Mouse (Mus musculus) MEL (cell line): ENCODE results near the gene Fa2h. TPM values are rescaled to one million over a fixed set of nuclear protein-coding genes. Genes with fewer than 3 reads are reported as not detected.

Source experiments
- DNase-seq: peaks from one replicate; pipeline ENCODE4 v3.0.0; 2011; ENCODE audit warnings: low read depth, low spot score
- H3K27ac ChIP-seq: 2 replicates; pipeline ENCODE4 v1.5.1; 2012; ENCODE audit warnings: low read depth, mild to moderate bottlenecking, control low read depth, low read length, moderate library complexity; ENCODE audit not compliant: control insufficient read depth
- H3K27me3 ChIP-seq, 2 experiments: fragments of 150-350 bp in 1 of 2; sonication (generic) in 1 of 2; 2 replicates each; pipeline ENCODE4 v1.6.1; 2012; ENCODE audit warnings: low read length in 2 of 2, mild to moderate bottlenecking in 2 of 2, improper control_type of control experiment in 1 of 2, moderate library complexity in 1 of 2; ENCODE audit not compliant: insufficient read depth in 2 of 2, control insufficient read depth in 1 of 2
- H3K36me3 ChIP-seq, 2 experiments: 2 replicates each; pipeline ENCODE4 v1.6.1; 2012 to 2014; ENCODE audit warnings: low read length in 2 of 2, improper control_type of control experiment in 1 of 2, inconsistent platforms in 1 of 2, mild to moderate bottlenecking in 1 of 2; ENCODE audit not compliant: insufficient read depth in 2 of 2, control insufficient read depth in 1 of 2
- H3K4me1 ChIP-seq, 2 experiments: fragments of 150-350 bp in 1 of 2; sonication (generic) in 1 of 2; 2 replicates each; pipeline ENCODE4 v1.6.1; 2012; ENCODE audit warnings: low read length in 2 of 2, improper control_type of control experiment in 1 of 2, mild to moderate bottlenecking in 1 of 2; ENCODE audit not compliant: insufficient read depth in 2 of 2, control insufficient read depth in 1 of 2
- H3K4me3 ChIP-seq, 2 experiments: fragments of 150-350 bp in 1 of 2; sonication (generic) in 1 of 2; 2 replicates each; pipeline ENCODE4 v1.5.1; 2012; ENCODE audit warnings: low read depth in 2 of 2, low read length in 2 of 2, mild to moderate bottlenecking in 2 of 2, moderate library complexity in 2 of 2, control low read depth in 1 of 2, improper control_type of control experiment in 1 of 2; ENCODE audit not compliant: control insufficient read depth in 1 of 2, insufficient read depth in 1 of 2
- H3K79me2 ChIP-seq: 2 replicates; pipeline ENCODE4 v1.6.1; 2012; ENCODE audit warnings: mild to moderate bottlenecking, low read length, moderate library complexity; ENCODE audit not compliant: control insufficient read depth, poor library complexity, insufficient read depth
- H3K9ac ChIP-seq: 2 replicates; pipeline ENCODE4 v1.6.1; 2012; ENCODE audit warnings: low read depth, mild to moderate bottlenecking, control low read depth, low read length, moderate library complexity; ENCODE audit not compliant: control insufficient read depth, poor library complexity, severe bottlenecking
- H3K9me3 ChIP-seq: fragments of 150-350 bp; sonication (generic); replicated peaks from 2 replicates; pipeline ENCODE4 v1.6.1; 2012; ENCODE audit warnings: mild to moderate bottlenecking, low read length, improper control_type of control experiment, moderate library complexity; ENCODE audit not compliant: insufficient read depth
- BHLHE40 ChIP-seq: IDR thresholded peaks from 2 replicates; pipeline ENCODE4 v1.6.1; 2012; ENCODE audit warnings: low read depth, mild to moderate bottlenecking, inconsistent platforms, low read length, improper control_type of control experiment, borderline replicate concordance
- CHD1 ChIP-seq: IDR thresholded peaks from 2 replicates; pipeline ENCODE4 v1.6.1; 2012; ENCODE audit warnings: low read depth, mild to moderate bottlenecking, inconsistent platforms, low read length, improper control_type of control experiment
- E2F4 ChIP-seq: IDR thresholded peaks from 2 replicates; pipeline ENCODE4 v1.6.1; 2011; ENCODE audit warnings: low read depth, low read length, improper control_type of control experiment, borderline replicate concordance
- ELF1 ChIP-seq: IDR thresholded peaks from 2 replicates; pipeline ENCODE4 v1.6.1; 2014; ENCODE audit warnings: low read depth, mild to moderate bottlenecking, inconsistent platforms, low read length, improper control_type of control experiment, moderate library complexity
- EP300 ChIP-seq, 2 experiments: IDR thresholded peaks; 2 replicates each; pipeline ENCODE4 v1.6.1; 2011; ENCODE audit warnings: improper control_type of control experiment in 2 of 2, low read length in 2 of 2, low read depth in 1 of 2, mild to moderate bottlenecking in 1 of 2
- ETS1 ChIP-seq: IDR thresholded peaks from 2 replicates; pipeline ENCODE4 v1.6.1; 2012; ENCODE audit warnings: low read depth, mild to moderate bottlenecking, inconsistent platforms, low read length, improper control_type of control experiment, moderate library complexity
- GATA1 ChIP-seq: IDR thresholded peaks from 2 replicates; pipeline ENCODE4 v1.6.1; 2011; ENCODE audit warnings: low read depth, low read length, improper control_type of control experiment
- HCFC1 ChIP-seq: IDR thresholded peaks from 2 replicates; pipeline ENCODE4 v1.6.1; 2012; ENCODE audit warnings: low read depth, mild to moderate bottlenecking, inconsistent platforms, low read length, improper control_type of control experiment, moderate library complexity
- JUND ChIP-seq: IDR thresholded peaks from 2 replicates; pipeline ENCODE4 v1.6.1; 2011; ENCODE audit warnings: low read depth, mild to moderate bottlenecking, improper control_type of control experiment, low read length
- MAFK ChIP-seq: IDR thresholded peaks from 2 replicates; pipeline ENCODE4 v1.6.1; 2011; ENCODE audit warnings: low read depth, mild to moderate bottlenecking, low read length, improper control_type of control experiment, borderline replicate concordance
- MAX ChIP-seq: IDR thresholded peaks from 2 replicates; pipeline ENCODE4 v1.6.1; 2011; ENCODE audit warnings: low read length, improper control_type of control experiment
- MXI1 ChIP-seq: IDR thresholded peaks from 2 replicates; pipeline ENCODE4 v1.6.1; 2011; ENCODE audit warnings: mild to moderate bottlenecking, low read depth, low read length, improper control_type of control experiment
- MYB ChIP-seq: IDR thresholded peaks from 2 replicates; pipeline ENCODE4 v1.6.1; 2011; ENCODE audit warnings: mild to moderate bottlenecking, low read depth, low read length, improper control_type of control experiment
- MYC ChIP-seq: IDR thresholded peaks from 2 replicates; pipeline ENCODE4 v1.6.1; 2011; ENCODE audit warnings: low read depth, mild to moderate bottlenecking, low read length, improper control_type of control experiment, moderate library complexity
- NELFE ChIP-seq: IDR thresholded peaks from 2 replicates; pipeline ENCODE4 v1.6.1; 2011; ENCODE audit warnings: low read depth, low read length, improper control_type of control experiment
- NRF1 ChIP-seq: IDR thresholded peaks from 2 replicates; pipeline ENCODE4 v1.6.1; 2014; ENCODE audit warnings: low read depth, mild to moderate bottlenecking, inconsistent platforms, low read length, improper control_type of control experiment, moderate library complexity; ENCODE audit not compliant: poor library complexity, insufficient read depth, severe bottlenecking
- POLR2A ChIP-seq, 2 experiments: IDR thresholded peaks; 2 replicates each; pipeline ENCODE4 v1.6.1; 2011 to 2012; ENCODE audit warnings: low read length in 2 of 2, mild to moderate bottlenecking in 2 of 2, control low read depth in 1 of 2, improper control_type of control experiment in 1 of 2, low read depth in 1 of 2, moderate library complexity in 1 of 2; ENCODE audit not compliant: control insufficient read depth in 1 of 2, insufficient read depth in 1 of 2, poor library complexity in 1 of 2
- POLR2AphosphoS2 ChIP-seq: IDR thresholded peaks from 2 replicates; pipeline ENCODE4 v1.6.1; 2011; ENCODE audit warnings: low read length, improper control_type of control experiment
- POLR2AphosphoS5 ChIP-seq: IDR thresholded peaks from 2 replicates; pipeline ENCODE4 v1.6.1; 2012; ENCODE audit warnings: low read depth, borderline replicate concordance, mild to moderate bottlenecking, inconsistent platforms, low read length, moderate library complexity, mixed read lengths
- RAD21 ChIP-seq: IDR thresholded peaks from 2 replicates; pipeline ENCODE4 v1.6.1; 2011; ENCODE audit warnings: mild to moderate bottlenecking, low read depth, low read length, improper control_type of control experiment
- RCOR1 ChIP-seq: IDR thresholded peaks from 2 replicates; pipeline ENCODE4 v1.6.1; 2012; ENCODE audit warnings: low read depth, mild to moderate bottlenecking, inconsistent platforms, low read length, improper control_type of control experiment
- SIN3A ChIP-seq: IDR thresholded peaks from 2 replicates; pipeline ENCODE4 v1.6.1; 2012; ENCODE audit warnings: low read length, improper control_type of control experiment, inconsistent platforms
- TAL1 ChIP-seq: IDR thresholded peaks from 2 replicates; pipeline ENCODE4 v1.6.1; 2012; ENCODE audit warnings: mild to moderate bottlenecking, inconsistent platforms, low read length, moderate library complexity, mixed read lengths
- TBP ChIP-seq: IDR thresholded peaks from 2 replicates; pipeline ENCODE4 v1.8.0; 2011; ENCODE audit warnings: low read depth, low read length, improper control_type of control experiment
- TCF12 ChIP-seq: IDR thresholded peaks from 2 replicates; pipeline ENCODE4 v1.6.1; 2014; ENCODE audit warnings: low read depth, mild to moderate bottlenecking, inconsistent platforms, low read length, improper control_type of control experiment, moderate library complexity
- ZC3H11A ChIP-seq: IDR thresholded peaks from 2 replicates; pipeline ENCODE4 v1.6.1; 2012; ENCODE audit warnings: low read depth, mild to moderate bottlenecking, inconsistent platforms, low read length, improper control_type of control experiment
- ZKSCAN1 ChIP-seq: IDR thresholded peaks from 2 replicates; pipeline ENCODE4 v1.6.1; 2012; ENCODE audit warnings: low read depth, mild to moderate bottlenecking, inconsistent platforms, low read length, improper control_type of control experiment, moderate library complexity
- ZMIZ1 ChIP-seq: IDR thresholded peaks from 2 replicates; pipeline ENCODE4 v1.6.1; 2012; ENCODE audit warnings: low read depth, mild to moderate bottlenecking, inconsistent platforms, low read length, improper control_type of control experiment, moderate library complexity
- ZNF384 ChIP-seq: IDR thresholded peaks from 2 replicates; pipeline ENCODE4 v1.6.1; 2012; ENCODE audit warnings: low read depth, mild to moderate bottlenecking, inconsistent platforms, low read length, improper control_type of control experiment
- polyA plus RNA-seq, 2 experiments: library from polyadenylated mRNA; stranded (reverse) in 1 of 2; unstranded in 1 of 2; fragments of >175 nt in 1 of 2; fragments of >200 nt in 1 of 2; gene quantifications; 2 replicates each; pipeline versions ENCODE4 v1.2.1 to v1.2.4; 2012; ENCODE audit warnings: low replicate concordance in 2 of 2, low read depth in 1 of 2; ENCODE audit not compliant: insufficient read length in 2 of 2, insufficient read depth in 1 of 2, missing spikeins in 1 of 2
- total RNA-seq: library from RNA; depleted of rRNA; stranded (reverse); fragments of 300-350 nt; gene quantifications from 2 replicates; pipeline ENCODE4 v1.2.3, GENCODE M21; 2012

Gene Fa2h
- total and polyA plus RNA-seq, 3 experiments, result not detected

- no peak for TF ChIP-seq SIN3A
- TF ChIP-seq ZKSCAN1, result no peak
- no peak for TF ChIP-seq BHLHE40
- TF ChIP-seq MYB, result no peak
- no peak for TF ChIP-seq ZC3H11A
- TF ChIP-seq MAX, result no peak
- Histone ChIP-seq H3K4me3 (no peak overlapping the region), H3K27me3 (no peaks in the 10 kb centered on the region), H3K9me3 (no peaks in the 10 kb centered on the region), H3K9ac (no peak overlapping the region), H3K36me3 (peaks cover 0 to 12% of the 10 kb centered on the region in 2 experiments; a peak in 2 of 4 replicates), H3K79me2 (peaks cover 19% of the 10 kb centered on the region), H3K4me1 (peaks cover 4 to 16% of the 10 kb centered on the region in 2 experiments; a peak in 3 of 4 replicates), H3K27ac (no peak overlapping the region)
- DNase-seq, result no peak
Measured at GRCm38 (mm10) chr8:111340186-111340585, 53.4 kb downstream of the Fa2h start.

- peaks cover 0 to 12% of the 10 kb centered on the region in 2 experiments; a peak in 2 of 4 replicates for H3K36me3 ChIP-seq
- H3K27ac ChIP-seq, result peak overlapping the region; percentile 83
- H3K4me1 ChIP-seq, result peaks cover 4 to 16% of the 10 kb centered on the region in 2 experiments; a peak in 3 of 4 replicates
- peaks cover 19% of the 10 kb centered on the region for H3K79me2 ChIP-seq
- peak overlapping the region; percentile 74 to 79 for H3K4me3 ChIP-seq
- peak overlapping the region; percentile 81 for H3K9ac ChIP-seq
- H3K9me3 ChIP-seq, result no peaks in the 10 kb centered on the region
- no peaks in the 10 kb centered on the region for H3K27me3 ChIP-seq
- DNase-seq, result peak; percentile 83
- TF ChIP-seq HCFC1 (peak; percentile 48), JUND (no peak), SIN3A (peak; percentile 51), GATA1 (peak; percentile 68), ZNF384 (peak; percentile 74), NELFE (no peak), RCOR1 (0 out of 2 replicates have a peak, but pooled peaks have one; percentile 42), TAL1 (no peak), EP300 (IDR thresholded peaks at IDR 0.05; ENCODE audit: low read depth in 1 of 2, low read length in 2 of 2) (peak; percentile 73 to 86), MAX (peak; percentile 68), TBP (peak; percentile 74), POLR2AphosphoS5 (no peak), RAD21 (no peak), CHD1 (peak; percentile 66; the same call in 1 of the 2 replicates), POLR2AphosphoS2 (no peak), ZMIZ1 (no peak), MXI1 (peak; percentile 76), TCF12 (peak; percentile 52; the same call in 1 of the 2 replicates), NRF1 (no peak), ELF1 (no peak), POLR2A (IDR thresholded peaks at IDR 0.05; ENCODE audit: control insufficient read depth in 1 of 2, insufficient read depth in 1 of 2, low read depth in 1 of 2, low read length in 2 of 2, poor library complexity in 1 of 2) (no peak), MAFK (no peak), ETS1 (peak; percentile 88), MYC (no peak; the same call in 1 of the 2 replicates), E2F4 (peak; percentile 62; the same call in 1 of the 2 replicates), MYB (peak; percentile 72; the same call in 1 of the 2 replicates)
Measured at GRCm38 (mm10) chr8:111338370-111339208, 55.0 kb downstream of the Fa2h start.
